Mouse (Mus musculus): ENCODE data around the gene Git1. TPM values are rescaled to one million over a fixed set of nuclear protein-coding genes. Genes with fewer than 3 reads are reported as not detected.

Gene Git1
- 10 to 100 TPM; 49.3 to 55.4 TPM for total RNA-seq (2023)

GRCm38 (mm10) chr11:77493512-77494343, at the start of gene Git1:
Git1 (plus strand) TSS chr11:77493562.

DNA sequence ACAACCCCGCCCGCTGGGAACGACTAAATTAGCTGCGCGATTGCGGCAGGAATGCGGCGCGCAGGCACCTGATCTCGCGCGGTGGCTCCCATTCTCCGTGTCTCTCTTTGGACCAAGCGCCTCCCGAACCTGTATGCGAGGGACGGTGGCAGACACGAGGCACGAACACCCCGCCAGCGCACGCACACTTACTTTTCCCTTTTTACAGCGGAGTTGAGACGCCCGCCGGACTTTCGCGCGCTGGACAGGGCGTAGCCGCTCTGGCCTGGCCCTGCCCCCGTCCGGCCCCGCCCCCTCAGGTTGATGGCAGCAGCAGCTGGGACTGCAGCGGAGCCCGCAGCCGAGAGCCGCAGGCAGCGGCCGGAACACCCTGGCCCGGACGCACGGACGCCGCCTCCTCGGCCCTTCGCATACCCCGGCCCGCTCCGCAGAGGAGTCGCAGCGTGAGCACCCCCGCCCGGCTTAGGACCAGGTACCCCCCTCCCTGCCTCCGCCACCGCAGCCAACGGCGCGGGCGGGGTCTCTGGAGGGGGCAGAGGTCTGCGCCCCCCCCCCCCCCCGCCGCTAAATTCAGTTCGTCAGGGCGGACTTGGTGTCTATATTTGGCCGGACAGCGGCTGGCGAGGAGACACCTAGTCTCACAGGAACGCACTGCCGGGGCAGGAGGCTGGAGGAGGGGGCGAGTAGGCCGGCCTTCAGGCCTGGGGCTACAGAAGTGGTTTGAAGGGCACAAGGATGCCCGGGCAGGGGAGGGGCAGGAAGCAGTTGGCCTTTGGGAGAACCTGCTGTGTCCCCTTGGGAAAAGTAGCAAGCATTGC, 30.9 kb upstream of the Git1 start, which contains the start of gene Coro6:
TSS of gene Coro6 (plus strand) at position 129 of the 818 bp plus-strand sequence.

DNA sequence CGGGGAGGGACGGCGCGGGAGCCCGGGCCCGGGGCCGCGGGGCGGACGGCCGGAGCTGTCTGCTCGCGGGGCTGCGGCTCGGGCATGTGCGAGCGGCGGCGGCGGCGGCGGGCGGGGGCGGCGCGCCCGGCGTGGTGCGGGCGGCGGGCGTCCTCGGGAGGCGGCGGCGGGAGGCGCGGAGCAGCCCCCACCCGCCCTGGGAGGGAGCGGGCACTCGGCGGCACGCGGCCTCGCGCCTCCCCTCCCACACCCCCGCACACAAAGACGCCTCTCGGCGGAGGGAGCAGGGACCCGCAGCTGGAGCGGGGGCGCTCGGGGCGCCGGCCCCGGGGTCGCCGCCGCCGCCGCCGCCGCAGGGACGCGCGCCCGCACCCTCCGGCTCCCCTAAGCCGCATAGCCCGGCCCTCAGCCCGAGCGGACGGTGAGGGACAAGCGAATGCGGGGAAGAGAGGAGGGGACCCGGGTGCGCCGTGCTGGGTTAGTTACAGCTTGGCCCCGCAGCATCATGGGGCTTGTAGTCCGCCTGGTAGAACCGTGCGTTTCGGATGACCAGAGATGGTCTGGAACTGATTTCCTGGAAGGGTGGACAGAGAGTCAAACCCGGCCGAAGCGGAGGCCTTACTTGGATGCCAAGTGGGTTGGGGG, 3.6 kb upstream of the Git1 start, which contains the start of gene Ankrd13b:
TSS of gene Ankrd13b (minus strand) at position 88 of the 645 bp plus-strand sequence.

DNA sequence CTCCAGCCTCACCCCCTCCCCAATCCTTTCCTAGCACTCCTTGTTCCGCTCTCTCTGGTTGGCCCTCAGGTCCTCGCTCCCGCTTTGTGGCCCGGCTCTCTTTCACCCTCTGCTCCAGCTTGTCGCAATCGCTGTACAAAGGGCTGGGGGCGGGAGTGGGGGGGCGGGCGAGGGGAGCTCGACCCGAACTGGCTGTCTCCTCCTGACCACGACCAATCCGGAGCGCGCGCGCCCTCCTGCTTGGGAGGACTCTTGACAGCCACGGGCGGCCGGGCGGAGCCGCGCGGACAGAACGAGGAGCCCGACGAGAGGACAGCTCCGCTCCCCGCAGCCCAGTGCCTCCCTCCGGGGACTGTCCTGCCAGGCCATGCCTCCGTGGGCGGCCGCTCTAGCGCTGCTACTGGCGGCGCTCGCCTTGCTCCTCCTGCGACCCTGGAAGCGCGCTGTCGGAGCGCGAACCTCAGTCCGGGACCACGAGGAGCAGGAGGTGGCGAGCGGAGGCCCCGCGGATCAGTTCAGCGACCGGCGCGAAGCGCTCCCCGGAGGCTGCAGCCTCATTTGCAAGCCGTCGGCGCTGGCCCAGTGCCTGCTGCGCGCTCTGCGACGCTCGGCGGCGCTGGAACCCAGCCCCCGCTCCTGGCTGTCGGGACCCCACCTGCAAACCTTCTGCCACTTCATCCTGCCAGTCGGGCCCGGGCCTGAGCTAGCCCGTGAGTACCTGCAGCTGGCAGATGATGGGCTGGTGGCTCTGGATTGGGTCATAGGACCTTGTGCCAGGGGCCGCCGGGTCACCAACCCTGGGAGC, 21.7 kb downstream of the Git1 start, which contains the start of gene Abhd15:
TSS of gene Abhd15 (plus strand) at position 290 of the 805 bp plus-strand sequence.

DNA sequence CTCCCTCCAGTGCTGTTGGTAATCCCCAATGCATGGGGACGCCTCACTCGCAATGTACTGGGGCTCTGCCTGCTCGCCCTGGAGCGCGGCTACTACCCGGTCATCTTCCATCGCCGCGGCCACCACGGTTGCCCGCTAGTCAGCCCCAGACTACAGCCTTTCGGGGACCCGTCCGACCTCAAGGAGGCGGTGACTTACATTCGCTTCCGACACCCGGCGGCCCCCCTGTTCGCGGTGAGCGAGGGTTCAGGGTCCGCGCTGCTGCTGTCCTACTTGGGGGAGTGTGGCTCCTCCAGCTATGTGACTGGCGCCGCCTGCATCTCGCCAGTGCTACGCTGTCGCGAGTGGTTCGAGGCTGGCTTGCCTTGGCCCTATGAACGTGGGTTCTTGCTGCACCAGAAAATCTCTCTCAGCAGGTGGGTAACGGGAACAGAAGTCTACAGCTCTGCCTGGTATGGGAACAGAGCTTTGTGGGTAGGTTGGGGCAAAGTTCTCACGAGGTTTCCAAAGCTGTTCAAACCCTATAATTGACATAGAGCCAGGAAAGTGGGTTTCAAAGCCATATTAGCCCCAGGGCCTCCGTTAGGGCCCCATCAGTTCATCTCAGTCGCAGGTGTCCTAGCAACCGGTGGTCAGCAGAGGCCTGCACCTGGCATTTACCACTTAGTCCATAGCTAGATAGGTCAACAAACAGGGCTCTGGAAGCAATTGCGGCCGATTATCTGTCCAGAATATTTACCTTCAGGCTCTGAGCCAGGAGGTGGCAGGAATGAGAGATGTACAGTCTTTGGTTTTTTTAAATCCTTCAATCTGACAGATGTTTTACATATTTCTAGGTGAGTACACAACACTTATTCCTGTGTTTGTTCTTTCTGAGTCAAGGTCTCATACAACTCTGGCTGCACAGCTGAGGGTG, 22.5 kb downstream of the Git1 start, which contains the start of gene Trp53i13:
TSS of gene Trp53i13 (minus strand) at position 344 of the 916 bp plus-strand sequence.

DNA sequence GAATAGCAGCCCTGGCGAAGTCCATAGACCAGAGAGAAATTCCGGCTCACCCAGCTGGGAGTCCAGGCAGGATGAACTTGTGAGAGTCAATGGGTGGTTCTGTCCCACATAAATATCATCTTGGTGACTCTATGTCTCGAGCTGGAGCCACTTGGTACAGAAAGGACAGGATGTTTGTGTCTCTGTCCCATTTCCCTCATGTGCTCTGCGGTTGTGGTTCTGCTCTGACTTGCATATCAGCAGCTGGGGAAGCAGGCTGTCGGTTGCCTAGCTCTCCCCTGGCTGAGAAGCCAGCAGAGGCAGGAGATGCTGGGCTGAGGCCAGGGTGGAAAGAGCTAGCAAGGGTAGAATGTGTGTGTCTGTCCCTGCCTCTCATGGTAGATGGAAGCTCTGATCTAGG, 25.7 kb downstream of the Git1 start, which contains the start of gene Gm10392:
TSS of gene Gm10392 (minus strand) at position 156 of the 400 bp plus-strand sequence.

Other genes starting within 250 kb of the Git1 start
- gene Coro6, start 31.2 kb upstream of the Git1 start, total RNA-seq (2023), result 1 to 10 TPM; 1.8 to 2.0 TPM
- gene Ankrd13b, start 3.9 kb upstream of the Git1 start, total RNA-seq (2023), result 10 to 100 TPM; 17.8 to 21.3 TPM
- 1 to 10 TPM; 7.3 to 7.6 TPM for gene Abhd15, start 21.6 kb downstream of the Git1 start, total RNA-seq (2023)
- 10 to 100 TPM; 18.8 to 24.6 TPM for gene Trp53i13, start 22.4 kb downstream of the Git1 start, total RNA-seq (2023)
- 1 to 10 TPM; 1.4 to 1.9 TPM for gene Gm10392, start 25.6 kb downstream of the Git1 start, total RNA-seq (2023)
- 10 to 100 TPM; 41.3 to 41.5 TPM for gene Taok1, start 114.3 kb downstream of the Git1 start, total RNA-seq (2023)
- gene Nufip2, start 192.6 kb downstream of the Git1 start, total RNA-seq (2023), result 100 to 1,000 TPM; 145 to 161 TPM
- gene Cryba1, start 231.7 kb downstream of the Git1 start, total RNA-seq (2023), result not detected